Mouse (Mus musculus) heart, embryonic 14.5 days (tissue): ENCODE data around the gene Havcr1. TPM values are rescaled to one million over a fixed set of nuclear protein-coding genes. Genes with fewer than 3 reads are reported as not detected.

Source experiments
- polyA plus RNA-seq: library from polyadenylated mRNA; unstranded; fragments of >200 nt; fragmentation: Nextera tagmentation; extraction: Ambion mirVana; gene quantifications from 2 replicates; pipeline ENCODE4 v1.2.1, GENCODE M21; 2014

Havcr1 gene
- polyA plus RNA-seq, 1 experiment from 2014 or later, result not detected

Other genes with a start within 250 kb of the Havcr1 start
- not detected in 2 replicates for gene Gm12169, start 210.9 kb upstream of the Havcr1 start, polyA plus RNA-seq
- gene BC053393, start 163.5 kb upstream of the Havcr1 start, polyA plus RNA-seq, result 0.19 and 0.45 TPM in 2 replicates
- not detected in 2 replicates for gene Dppa1, start 105.8 kb upstream of the Havcr1 start, polyA plus RNA-seq
- not detected in 2 replicates for gene Timd2, start 28.0 kb upstream of the Havcr1 start, polyA plus RNA-seq
- 0.20 and 0.47 TPM in 2 replicates for gene Timd4, start 75.7 kb downstream of the Havcr1 start, polyA plus RNA-seq